Mouse (Mus musculus): ENCODE data around the gene Ddx31. TPM values are rescaled to one million over a fixed set of nuclear protein-coding genes. Genes with fewer than 3 reads are reported as not detected.

The Ddx31 gene
- polyA plus RNA-seq, 1 experiment = 6.4 TPM

GRCm38 (mm10) chr2:28938997-28939396 lies 98.8 kb downstream of the Ddx31 start:
- peak overlapping the region; percentile 59 for H3K4me2 ChIP-seq (ENCODE audit: low read depth)
- H3K27me3 ChIP-seq (ENCODE audit: control insufficient read depth, insufficient read depth, insufficient read length) = no peaks in the 10 kb centered on the region
- no peaks in the 10 kb centered on the region for H3K79me2 ChIP-seq (ENCODE audit: control insufficient read depth, insufficient read depth)
- H3ac ChIP-seq (ENCODE audit: control insufficient read depth, insufficient read length) = no peak overlapping the region
- TF ChIP-seq MYOD1 (IDR thresholded peaks at IDR 0.05; ENCODE audit: control insufficient read depth in 1 of 3, insufficient read length in 2 of 3, low read depth in 2 of 3) (peak in 1 of 3 experiments; percentile 48), REST (IDR thresholded peaks at IDR 0.05; ENCODE audit: insufficient read depth, insufficient read length) (no peak), POLR2A (IDR thresholded peaks at IDR 0.05; ENCODE audit: insufficient read length, low read depth) (no peak), MAX (IDR thresholded peaks at IDR 0.05; ENCODE audit: low read depth) (no peak), USF1 (IDR thresholded peaks at IDR 0.05; ENCODE audit: low read depth) (no peak), POLR2AphosphoS2 (IDR thresholded peaks at IDR 0.05; ENCODE audit: insufficient read length, low read depth) (no peak), TCF3 (IDR thresholded peaks at IDR 0.05; ENCODE audit: insufficient read length, low read depth) (no peak), TCF12 (IDR thresholded peaks at IDR 0.05; ENCODE audit: insufficient read depth, poor library complexity, severe bottlenecking) (peak; percentile 27), MYOG (IDR thresholded peaks at IDR 0.05; ENCODE audit: control insufficient read depth in 1 of 3, insufficient read depth in 1 of 3, insufficient read length in 2 of 3, low read depth in 2 of 3) (peak in 1 of 3 experiments; percentile 52)
- no peak overlapping the region for H3K4me3 ChIP-seq
- H3K36me3 ChIP-seq (ENCODE audit: control insufficient read depth, insufficient read depth) = no peaks in the 10 kb centered on the region

- TF ChIP-seq E2F4 (IDR thresholded peaks at IDR 0.05; ENCODE audit: insufficient read depth) (no peak), TCF3 (IDR thresholded peaks at IDR 0.05; ENCODE audit: insufficient read length, low read depth) (no peak), MYOG (IDR thresholded peaks at IDR 0.05; ENCODE audit: control insufficient read depth in 1 of 3, insufficient read depth in 1 of 3, insufficient read length in 2 of 3, low read depth in 2 of 3) (no peak), CEBPB (IDR thresholded peaks at IDR 0.05; ENCODE audit: insufficient read depth, poor library complexity, severe bottlenecking) (no peak), POLR2A (IDR thresholded peaks at IDR 0.05; ENCODE audit: insufficient read length, low read depth) (no peak), REST (IDR thresholded peaks at IDR 0.05; ENCODE audit: insufficient read depth, insufficient read length) (no peak), MAX (IDR thresholded peaks at IDR 0.05; ENCODE audit: low read depth) (no peak), POLR2AphosphoS2 (IDR thresholded peaks at IDR 0.05; ENCODE audit: insufficient read length, low read depth) (no peak), TCF12 (IDR thresholded peaks at IDR 0.05; ENCODE audit: insufficient read depth, poor library complexity, severe bottlenecking) (no peak), USF1 (IDR thresholded peaks at IDR 0.05; ENCODE audit: low read depth) (no peak), MYOD1 (IDR thresholded peaks at IDR 0.05; ENCODE audit: control insufficient read depth in 1 of 3, insufficient read length in 2 of 3, low read depth in 2 of 3) (no peak), SRF (IDR thresholded peaks at IDR 0.05; ENCODE audit: control insufficient read depth, insufficient read length, low read depth) (no peak)
These were observed 103.7 kb downstream of the Ddx31 start for GRCm38 (mm10) chr2:28943666-28944516.

GRCm38 (mm10) chr2:28945388-28945787 lies 105.2 kb downstream of the Ddx31 start:
- H3K27me3 ChIP-seq (ENCODE audit: control insufficient read depth, insufficient read depth, insufficient read length) = no peaks in the 10 kb centered on the region
- H3K36me3 ChIP-seq (ENCODE audit: control insufficient read depth, insufficient read depth) = no peaks in the 10 kb centered on the region
- no peak overlapping the region for H3K4me2 ChIP-seq (ENCODE audit: low read depth)
- H3K79me2 ChIP-seq (ENCODE audit: control insufficient read depth, insufficient read depth) = no peaks in the 10 kb centered on the region
- H3K4me3 ChIP-seq = no peak overlapping the region
- no peak overlapping the region for H3ac ChIP-seq (ENCODE audit: control insufficient read depth, insufficient read length)
- TF ChIP-seq SRF (IDR thresholded peaks at IDR 0.05; ENCODE audit: control insufficient read depth, insufficient read length, low read depth) (no peak), USF1 (IDR thresholded peaks at IDR 0.05; ENCODE audit: low read depth) (no peak), MAX (IDR thresholded peaks at IDR 0.05; ENCODE audit: low read depth) (no peak), MYOD1 (IDR thresholded peaks at IDR 0.05; ENCODE audit: control insufficient read depth in 1 of 3, insufficient read length in 2 of 3, low read depth in 2 of 3) (no peak), POLR2AphosphoS2 (IDR thresholded peaks at IDR 0.05; ENCODE audit: insufficient read length, low read depth) (no peak), TCF3 (IDR thresholded peaks at IDR 0.05; ENCODE audit: insufficient read length, low read depth) (no peak), MYOG (IDR thresholded peaks at IDR 0.05; ENCODE audit: control insufficient read depth in 1 of 3, insufficient read depth in 1 of 3, insufficient read length in 2 of 3, low read depth in 2 of 3) (no peak), CEBPB (IDR thresholded peaks at IDR 0.05; ENCODE audit: insufficient read depth, poor library complexity, severe bottlenecking) (no peak), POLR2A (IDR thresholded peaks at IDR 0.05; ENCODE audit: insufficient read length, low read depth) (no peak), REST (IDR thresholded peaks at IDR 0.05; ENCODE audit: insufficient read depth, insufficient read length) (no peak), E2F4 (IDR thresholded peaks at IDR 0.05; ENCODE audit: insufficient read depth) (no peak)

More at GRCm38 (mm10) chr2:28943666-28944516, 103.7 kb downstream of the Ddx31 start:
- Histone ChIP-seq H3K27me3 (ENCODE audit: control insufficient read depth, insufficient read depth, insufficient read length) (no peaks in the 10 kb centered on the region), H3K4me3 (no peak overlapping the region), H3K36me3 (ENCODE audit: control insufficient read depth, insufficient read depth) (no peaks in the 10 kb centered on the region), H3K4me2 (ENCODE audit: low read depth) (no peak overlapping the region), H3ac (ENCODE audit: control insufficient read depth, insufficient read length) (no peak overlapping the region), H3K79me2 (ENCODE audit: control insufficient read depth, insufficient read depth) (no peaks in the 10 kb centered on the region)

- H3K36me3 ChIP-seq (ENCODE audit: control insufficient read depth, insufficient read depth) = no peaks in the 10 kb centered on the region
- TF ChIP-seq CEBPB (IDR thresholded peaks at IDR 0.05; ENCODE audit: insufficient read depth, poor library complexity, severe bottlenecking) (no peak), MYOD1 (IDR thresholded peaks at IDR 0.05; ENCODE audit: control insufficient read depth in 1 of 3, insufficient read length in 2 of 3, low read depth in 2 of 3) (peak in 2 of 3 experiments; percentile 79 to 84)
- H3K27me3 ChIP-seq (ENCODE audit: control insufficient read depth, insufficient read depth, insufficient read length) = no peaks in the 10 kb centered on the region
- no peak overlapping the region for H3K4me2 ChIP-seq (ENCODE audit: low read depth)
- H3K79me2 ChIP-seq (ENCODE audit: control insufficient read depth, insufficient read depth) = no peaks in the 10 kb centered on the region
- H3ac ChIP-seq (ENCODE audit: control insufficient read depth, insufficient read length) = no peak overlapping the region
- H3K4me3 ChIP-seq = no peak overlapping the region
These were observed 106.1 kb downstream of the Ddx31 start for GRCm38 (mm10) chr2:28946312-28946711.

All from myocyte (in vitro differentiated cells).